Mouse (Mus musculus) embryonic facial prominence, embryonic 15.5 days (tissue): Measurements from ENCODE around the gene Rnf213. TPM values are rescaled to one million over a fixed set of nuclear protein-coding genes. Genes with fewer than 3 reads are reported as not detected.

Source experiments
- ATAC-seq: fragments of 200-750 bp; cut with Nextera tagmentation; 2 replicates; pipeline ENCODE4 v1.8.0; 2017; ENCODE audit warnings: low read depth, moderate TSS enrichment; ENCODE audit not compliant: insufficient number of reproducible peaks, low FRiP score, low TSS enrichment
- H3K27ac ChIP-seq: fragments of 300-500 bp; sonication (generic); replicated peaks from 2 replicates; pipeline ENCODE4 v1.5.1; 2015; ENCODE audit warnings: mild to moderate bottlenecking, inconsistent platforms
- H3K27me3 ChIP-seq: fragments of 300-500 bp; sonication (generic); 2 replicates; pipeline ENCODE4 v1.6.1; 2015; ENCODE audit warnings: inconsistent platforms
- H3K36me3 ChIP-seq: fragments of 300-500 bp; sonication (generic); 2 replicates; pipeline ENCODE4 v1.6.1; 2015; ENCODE audit warnings: mild to moderate bottlenecking, inconsistent platforms
- H3K4me1 ChIP-seq: fragments of 300-500 bp; sonication (generic); 2 replicates; pipeline ENCODE4 v1.6.1; 2015; ENCODE audit warnings: inconsistent platforms
- H3K4me2 ChIP-seq: fragments of 300-500 bp; sonication (generic); replicated peaks from 2 replicates; pipeline ENCODE4 v1.6.1; 2015; ENCODE audit warnings: mild to moderate bottlenecking, inconsistent platforms
- H3K4me3 ChIP-seq: fragments of 300-500 bp; sonication (generic); replicated peaks from 2 replicates; pipeline ENCODE4 v1.5.1; 2015; ENCODE audit warnings: mild to moderate bottlenecking, inconsistent platforms
- H3K9ac ChIP-seq: fragments of 300-500 bp; sonication (generic); 2 replicates; pipeline ENCODE4 v1.6.1; 2015; ENCODE audit warnings: inconsistent platforms
- H3K9me3 ChIP-seq: fragments of 300-500 bp; sonication (generic); replicated peaks from 2 replicates; pipeline ENCODE4 v1.6.1; 2016; ENCODE audit warnings: inconsistent platforms
- WGBS: fragments of 180-500 bp; shearing (Covaris S2); methylation state at CpG from one replicate; pipeline ENCODE4 v1.1.7; 2015; 5-methylcytosine and 5-hydroxymethylcytosine counted together
- polyA plus RNA-seq: library from polyadenylated mRNA; unstranded; fragments of >200 nt; fragmentation: Nextera tagmentation; extraction: Ambion mirVana; gene quantifications from 2 replicates; pipeline ENCODE4 v1.2.1, GENCODE M21; 2015

Gene Rnf213
- polyA plus RNA-seq, 1 experiment from 2014 or later: 3.5 TPM

DNA sequence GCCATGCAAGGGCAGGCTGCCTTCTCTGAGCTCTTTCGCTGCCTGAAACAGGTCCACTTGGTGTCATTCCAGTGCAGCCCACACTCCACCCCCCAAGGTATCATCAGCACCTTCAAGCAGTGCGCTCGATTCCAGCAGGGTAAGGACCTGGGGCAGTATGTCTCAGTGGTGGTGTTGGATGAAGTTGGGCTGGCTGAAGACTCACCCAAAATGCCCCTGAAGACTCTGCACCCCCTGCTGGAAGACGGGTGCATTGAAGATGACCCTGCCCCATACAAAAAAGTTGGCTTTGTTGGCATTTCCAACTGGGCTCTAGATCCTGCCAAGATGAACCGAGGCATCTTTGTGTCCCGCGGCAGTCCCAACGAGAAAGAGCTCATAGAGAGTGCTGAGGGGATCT is 49.3 kb downstream of the Rnf213 start:
- Histone ChIP-seq H3K36me3 (peaks cover 9% of the 10 kb centered on the region; the same call in 1 of the 2 replicates), H3K9ac (no peak overlapping the region), H3K27ac (no peak overlapping the region), H3K4me1 (no peaks in the 10 kb centered on the region), H3K4me3 (no peak overlapping the region), H3K9me3 (no peaks in the 10 kb centered on the region), H3K27me3 (no peaks in the 10 kb centered on the region), H3K4me2 (no peak overlapping the region)
- ATAC-seq: no peak
- WGBS: 92% methylated on average over 8 of the region's 8 CpGs

DNA sequence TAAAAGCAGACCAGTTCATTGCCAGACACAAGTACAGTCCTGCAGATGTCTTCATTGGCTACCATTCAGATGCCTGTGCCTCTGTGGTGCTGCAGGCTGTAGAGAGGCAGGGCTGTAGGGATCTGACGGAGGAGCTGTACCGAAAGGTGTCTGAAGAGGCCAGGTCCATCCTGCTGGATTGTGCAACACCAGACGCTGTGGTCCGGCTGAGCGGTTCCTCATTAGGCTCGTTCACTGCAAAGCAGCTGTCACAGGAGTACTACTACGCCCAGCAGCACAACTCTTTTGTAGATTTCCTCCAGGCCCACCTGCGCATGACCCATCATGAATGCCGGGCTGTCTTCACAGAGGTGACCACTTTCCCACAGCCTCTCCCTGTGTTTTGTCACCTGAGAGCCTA is 50.5 kb downstream of the Rnf213 start:
- H3K36me3 ChIP-seq: peaks cover 9% of the 10 kb centered on the region; the same call in 1 of the 2 replicates
- no peak overlapping the region for H3K9ac ChIP-seq
- H3K4me3 ChIP-seq: no peak overlapping the region
- no peaks in the 10 kb centered on the region for H3K4me1 ChIP-seq
- no peak overlapping the region for H3K27ac ChIP-seq
- WGBS: 88% methylated on average over 9 of the region's 9 CpGs
- no peak overlapping the region for H3K4me2 ChIP-seq
- ATAC-seq: no peak
- no peaks in the 10 kb centered on the region for H3K27me3 ChIP-seq
- H3K9me3 ChIP-seq: no peaks in the 10 kb centered on the region

DNA sequence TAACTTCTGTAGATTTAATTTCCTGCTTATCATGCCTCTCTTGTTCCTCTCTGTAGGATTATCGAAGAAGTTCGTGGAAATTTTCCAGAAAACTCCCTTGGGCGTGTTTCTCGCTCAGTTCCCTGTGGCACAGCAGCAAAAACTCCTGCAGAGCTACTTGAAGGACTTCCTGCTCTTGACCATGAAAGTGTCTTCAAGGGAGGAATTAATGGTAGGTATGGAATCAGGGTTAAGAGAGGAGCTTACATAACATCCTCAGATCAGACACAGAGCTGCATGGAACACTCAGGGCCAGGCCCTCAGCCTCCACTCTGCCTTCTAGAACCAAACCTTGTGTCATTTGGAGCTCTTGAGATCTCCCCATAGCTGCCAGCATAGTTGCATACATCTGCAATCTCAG is 63.2 kb downstream of the Rnf213 start:
- 60% methylated on average over 4 of the region's 4 CpGs for WGBS
- ATAC-seq: no peak

DNA sequence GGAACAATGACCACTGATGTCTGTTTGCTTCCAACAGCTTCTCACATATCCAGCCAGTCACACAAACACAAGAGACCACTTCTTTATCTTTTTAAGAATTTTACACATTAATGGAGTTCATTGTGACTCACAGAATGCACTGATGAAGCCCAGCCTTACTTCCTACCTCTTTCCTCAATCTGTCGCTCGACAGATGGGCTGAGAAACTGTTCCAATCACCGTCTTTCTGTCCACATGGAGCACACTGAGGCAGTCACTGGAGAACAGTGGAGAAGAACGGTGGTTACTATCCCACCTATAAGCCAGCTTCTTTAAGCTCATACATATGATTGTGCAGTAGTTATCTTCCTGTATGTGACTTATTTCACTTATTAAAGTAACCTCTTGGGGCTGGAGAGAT is 85.0 kb downstream of the Rnf213 start:
- 88% methylated on average over 4 of the region's 4 CpGs for WGBS
- Histone ChIP-seq H3K36me3 (no peaks in the 10 kb centered on the region), H3K27ac (no peak overlapping the region), H3K4me2 (no peak overlapping the region), H3K9me3 (no peaks in the 10 kb centered on the region), H3K9ac (no peak overlapping the region), H3K27me3 (no peaks in the 10 kb centered on the region), H3K4me1 (no peaks in the 10 kb centered on the region), H3K4me3 (no peak overlapping the region)
- no peak for ATAC-seq

More for the DNA sequence above, 63.2 kb downstream of the Rnf213 start:
- H3K4me3 ChIP-seq: no peak overlapping the region
- H3K27me3 ChIP-seq: no peaks in the 10 kb centered on the region
- H3K36me3 ChIP-seq: 0 out of 2 replicates have a peak, but pooled peaks cover 3% of the 10 kb centered on the region
- no peaks in the 10 kb centered on the region for H3K4me1 ChIP-seq
- no peaks in the 10 kb centered on the region for H3K9me3 ChIP-seq
- no peak overlapping the region for H3K27ac ChIP-seq
- no peak overlapping the region for H3K4me2 ChIP-seq
- no peak overlapping the region for H3K9ac ChIP-seq

DNA sequence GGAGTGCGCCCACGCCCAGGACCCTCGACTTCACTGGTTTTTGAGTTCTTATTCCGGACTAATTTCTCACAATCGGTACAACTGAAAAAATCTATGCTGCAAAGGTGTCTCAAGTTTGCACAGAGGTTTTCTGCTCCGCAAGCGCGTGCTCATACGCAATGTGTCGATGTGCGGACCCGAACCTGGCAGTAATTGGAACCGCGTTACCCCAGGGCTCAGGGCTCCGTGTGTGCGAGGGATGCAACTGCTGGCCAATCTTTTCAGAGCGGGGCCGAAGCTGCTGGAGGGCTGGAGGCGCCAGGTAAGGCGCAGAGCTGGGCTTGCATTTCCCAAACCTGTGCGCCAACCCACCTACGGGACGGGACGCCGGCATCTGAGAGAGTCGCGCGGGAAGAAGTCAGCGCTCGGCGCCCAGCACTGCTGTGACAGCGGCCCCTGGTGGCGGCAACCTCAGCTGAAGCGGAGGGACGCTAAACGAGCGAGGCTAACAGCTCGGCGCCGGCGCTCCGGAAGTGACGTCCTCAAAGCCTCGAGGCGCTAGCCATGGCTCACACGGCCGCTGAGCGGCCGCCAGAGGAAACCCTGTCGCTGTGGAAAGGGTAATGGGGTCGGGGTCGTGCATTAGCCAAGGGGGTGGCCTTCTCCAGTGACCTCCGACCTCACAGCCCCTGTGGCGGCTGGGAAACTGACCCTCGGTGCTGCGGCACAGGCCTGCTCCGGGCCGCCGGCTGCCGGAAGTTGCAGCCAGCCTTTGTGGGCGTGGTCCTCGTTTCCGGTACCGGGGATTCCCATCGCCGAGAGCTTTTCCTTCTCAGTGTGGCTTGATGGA is 98.2 kb downstream of the Rnf213 start, which contains the start of gene Endov:
Gene Endov, plus strand, starts transcription at position 487 of the 829 bp plus-strand sequence.
- ATAC-seq: peak; percentile 97
- Histone ChIP-seq H3K4me1 (peaks cover 23% of the 10 kb centered on the region), H3K9me3 (no peaks in the 10 kb centered on the region), H3K4me2 (peak within 1 kb of the TSS; percentile 90), H3K36me3 (peaks cover 9% of the 10 kb centered on the region; the same call in 1 of the 2 replicates), H3K27ac (peak within 1 kb of the TSS; percentile 87), H3K27me3 (no peaks in the 10 kb centered on the region; the same call in 1 of the 2 replicates), H3K4me3 (peak within 1 kb of the TSS; percentile 66), H3K9ac (peak within 1 kb of the TSS; percentile 93)
- under 1% methylated on average over 66 of the region's 66 CpGs for WGBS

DNA sequence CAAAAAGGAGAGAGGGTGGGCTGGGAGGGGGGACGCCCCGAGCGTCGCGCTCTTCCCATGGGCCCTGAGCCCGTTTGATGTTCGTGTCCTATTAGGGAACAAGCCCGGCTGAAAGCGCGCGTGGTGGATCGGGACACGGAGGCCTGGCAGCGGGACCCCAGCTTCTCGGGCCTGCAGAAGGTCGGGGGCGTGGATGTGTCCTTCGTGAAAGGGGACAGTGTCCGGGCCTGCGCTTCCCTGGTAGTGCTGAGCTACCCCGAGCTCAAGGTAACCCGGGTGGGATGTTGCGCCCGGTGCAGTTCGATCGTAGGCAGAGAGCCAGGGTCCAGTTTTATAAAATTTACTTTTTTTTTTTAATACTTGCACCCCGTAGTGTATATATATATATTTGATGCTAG is 98.8 kb downstream of the Rnf213 start:
- Histone ChIP-seq H3K36me3 (peaks cover 9% of the 10 kb centered on the region; the same call in 1 of the 2 replicates), H3K27ac (peak overlapping the region; percentile 87), H3K4me3 (peak overlapping the region; percentile 66), H3K27me3 (no peaks in the 10 kb centered on the region; the same call in 1 of the 2 replicates), H3K9me3 (no peaks in the 10 kb centered on the region), H3K9ac (peak overlapping the region; percentile 93), H3K4me2 (peak overlapping the region; percentile 90), H3K4me1 (peaks cover 23% of the 10 kb centered on the region)
- ATAC-seq: no peak
- WGBS: 6% methylated on average over 27 of the region's 27 CpGs

DNA sequence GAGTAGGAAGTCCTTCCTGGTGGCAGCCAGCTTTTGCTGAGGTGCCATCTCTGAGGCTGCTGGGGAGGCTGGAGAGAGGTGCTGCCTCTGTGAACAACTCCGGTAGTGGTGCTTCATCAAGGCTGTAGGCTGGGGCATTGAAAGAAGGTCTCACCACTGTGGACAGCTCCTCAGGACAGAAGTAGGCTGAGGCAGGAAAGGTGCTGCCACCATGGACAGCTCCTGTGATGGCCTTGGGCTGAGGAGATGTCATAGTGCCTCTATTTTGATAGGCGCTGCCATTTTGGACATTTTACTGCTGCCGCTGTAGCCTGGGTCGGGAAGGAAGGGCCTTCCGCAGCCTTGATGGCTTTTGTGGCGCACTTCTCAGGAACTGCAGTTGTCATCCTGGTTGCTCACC is 99.9 kb downstream of the Rnf213 start:
- ATAC-seq: no peak
- 0 out of 2 replicates have a peak overlapping the region, but pooled peaks have one; percentile 90 for H3K4me2 ChIP-seq
- H3K4me3 ChIP-seq: 0 out of 2 replicates have a peak overlapping the region, but pooled peaks have one; percentile 66

DNA sequence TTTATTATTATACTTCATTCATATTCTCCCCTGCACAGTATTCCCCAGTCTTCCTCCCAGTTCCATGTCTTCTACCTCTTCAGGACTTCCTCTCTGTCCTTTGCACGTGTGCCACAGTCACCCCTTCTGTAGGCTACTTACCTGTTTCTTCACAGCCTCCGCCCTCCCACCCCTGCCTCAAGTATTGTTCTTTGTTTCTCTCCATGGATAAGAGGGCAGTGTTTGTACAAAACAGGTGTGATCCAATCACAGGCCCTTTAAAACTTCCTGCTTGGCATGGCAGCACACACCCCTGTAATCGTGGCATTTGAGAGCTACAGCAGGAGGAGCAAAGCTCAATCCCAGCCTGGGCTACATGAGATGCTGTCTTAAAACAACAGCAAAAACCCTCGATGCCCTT is 100.6 kb downstream of the Rnf213 start:
- no peaks in the 10 kb centered on the region; the same call in 1 of the 2 replicates for H3K27me3 ChIP-seq
- H3K4me3 ChIP-seq: no peak overlapping the region
- H3K27ac ChIP-seq: no peak overlapping the region
- no peak overlapping the region for H3K4me2 ChIP-seq
- H3K36me3 ChIP-seq: peaks cover 12% of the 10 kb centered on the region; the same call in 1 of the 2 replicates
- H3K4me1 ChIP-seq: peaks cover 23% of the 10 kb centered on the region
- H3K9ac ChIP-seq: no peak overlapping the region
- no peaks in the 10 kb centered on the region for H3K9me3 ChIP-seq
- 67% methylated on average over 4 of the region's 4 CpGs for WGBS
- no peak for ATAC-seq

More for the DNA sequence above, 99.9 kb downstream of the Rnf213 start:
- peaks cover 12% of the 10 kb centered on the region; the same call in 1 of the 2 replicates for H3K36me3 ChIP-seq
- H3K4me1 ChIP-seq: peaks cover 23% of the 10 kb centered on the region
- H3K9me3 ChIP-seq: no peaks in the 10 kb centered on the region
- no peak overlapping the region for H3K27ac ChIP-seq
- WGBS: 89% methylated on average over 6 of the region's 6 CpGs
- no peak overlapping the region for H3K9ac ChIP-seq
- no peaks in the 10 kb centered on the region; the same call in 1 of the 2 replicates for H3K27me3 ChIP-seq

DNA sequence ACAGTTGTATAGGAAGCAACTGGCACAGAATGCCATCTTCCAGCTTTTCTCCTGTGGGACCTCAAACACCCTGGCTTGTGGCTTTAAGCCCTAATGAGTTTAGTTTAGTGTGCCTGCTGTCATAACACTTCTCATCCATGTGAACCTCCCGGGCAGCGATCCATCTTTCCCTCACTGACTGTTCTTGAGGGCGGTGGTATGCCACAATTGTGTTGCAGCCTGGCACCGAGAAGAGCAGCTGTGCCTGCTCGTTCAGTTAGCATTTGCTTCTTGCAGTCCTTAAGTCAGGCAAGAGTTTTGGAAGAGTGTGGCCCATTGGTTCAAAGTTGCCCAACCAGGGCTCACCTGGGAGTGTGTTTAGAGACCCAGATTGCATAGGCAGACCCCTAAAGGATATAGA is 103.2 kb downstream of the Rnf213 start:
- no peak overlapping the region for H3K27ac ChIP-seq
- no peak overlapping the region for H3K9ac ChIP-seq
- ATAC-seq: no peak
- H3K4me1 ChIP-seq: peaks cover 16% of the 10 kb centered on the region
- H3K4me3 ChIP-seq: no peak overlapping the region
- no peaks in the 10 kb centered on the region for H3K27me3 ChIP-seq
- 86% methylated on average over 5 of the region's 5 CpGs for WGBS
- H3K36me3 ChIP-seq: peaks cover 32% of the 10 kb centered on the region
- H3K4me2 ChIP-seq: no peak overlapping the region
- no peaks in the 10 kb centered on the region for H3K9me3 ChIP-seq

DNA sequence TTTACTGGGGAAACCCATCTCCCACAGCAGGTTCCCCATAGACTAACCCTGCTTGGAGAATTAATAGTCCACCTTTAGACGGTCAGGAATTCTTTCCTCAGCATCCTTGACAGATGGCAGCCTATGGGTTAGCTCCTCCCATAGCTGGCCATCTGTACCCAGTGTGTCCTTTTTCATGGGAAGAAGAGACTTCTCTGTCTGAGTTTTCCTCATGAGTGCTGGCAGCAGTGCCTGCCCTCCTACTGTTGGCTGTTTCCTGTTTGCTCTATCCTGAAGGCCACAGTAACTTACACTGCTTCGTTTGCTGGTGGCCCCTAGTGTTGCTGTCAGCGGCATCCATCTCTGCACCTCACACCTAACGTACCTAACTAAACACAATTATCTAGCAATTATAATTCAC is 104.6 kb downstream of the Rnf213 start:
- no peak overlapping the region for H3K9ac ChIP-seq
- H3K9me3 ChIP-seq: no peaks in the 10 kb centered on the region
- H3K4me2 ChIP-seq: no peak overlapping the region
- H3K36me3 ChIP-seq: peaks cover 45% of the 10 kb centered on the region
- no peak for ATAC-seq
- no peak overlapping the region for H3K27ac ChIP-seq
- no peak overlapping the region for H3K4me3 ChIP-seq
- WGBS: 79% methylated on average over 4 of the region's 4 CpGs
- H3K4me1 ChIP-seq: peaks cover 10% of the 10 kb centered on the region
- H3K27me3 ChIP-seq: no peaks in the 10 kb centered on the region

DNA sequence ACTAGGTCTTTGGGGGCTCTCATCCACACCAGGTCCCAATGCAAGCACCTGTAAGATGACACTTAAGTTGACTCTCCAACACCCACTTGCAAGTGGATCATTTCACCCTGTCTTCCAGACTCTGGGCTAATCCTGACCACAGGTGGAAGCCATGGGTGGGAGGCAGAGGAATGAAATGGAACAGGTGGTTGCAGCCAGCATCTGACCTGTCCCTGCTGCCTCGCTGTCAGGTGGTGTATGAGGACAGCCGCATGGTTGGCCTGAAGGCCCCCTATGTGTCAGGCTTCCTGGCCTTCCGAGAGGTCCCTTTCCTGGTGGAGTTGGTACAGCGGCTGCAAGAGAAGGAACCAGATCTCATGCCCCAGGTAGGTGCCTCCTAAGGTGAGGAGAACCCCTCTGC is 106.4 kb downstream of the Rnf213 start:
- Histone ChIP-seq H3K4me2 (no peak overlapping the region), H3K4me3 (no peak overlapping the region), H3K27ac (no peak overlapping the region), H3K36me3 (peaks cover 61% of the 10 kb centered on the region), H3K9me3 (no peaks in the 10 kb centered on the region), H3K27me3 (no peaks in the 10 kb centered on the region), H3K9ac (no peak overlapping the region), H3K4me1 (no peaks in the 10 kb centered on the region)
- no peak for ATAC-seq
- WGBS: 93% methylated on average over 4 of the region's 4 CpGs
